Mouse (Mus musculus) thymus, adult 2 months (tissue): ENCODE data around the gene Zfx.

Experiments
- CTCF ChIP-seq: fragments of 200-500 bp; IDR thresholded peaks from 2 replicates; pipeline ENCODE4 v1.5.1; 2012; ENCODE audit warnings: mild to moderate bottlenecking, control low read depth, low read length, moderate library complexity, borderline replicate concordance; ENCODE audit not compliant: control insufficient read depth, poor library complexity, insufficient read depth; ENCODE audit errors: extremely low read depth
- POLR2A ChIP-seq: fragments of 200-500 bp; IDR thresholded peaks from 2 replicates; pipeline ENCODE4 v1.6.1; 2012; ENCODE audit warnings: mild to moderate bottlenecking, low read length, control low read depth, moderate library complexity; ENCODE audit not compliant: control insufficient read depth, poor library complexity, insufficient read depth; ENCODE audit errors: extremely low read depth

- TF ChIP-seq CTCF (no peak), POLR2A (no peak)
These were observed 17.5 kb downstream of the Zfx start for GRCm38 (mm10) chrX:94105964-94106363.
